Mouse (Mus musculus) left cerebral cortex, adult 8-10 months (tissue): ENCODE data around the gene Pdxk. TPM values are rescaled to one million over a fixed set of nuclear protein-coding genes. Genes with fewer than 3 reads are reported as not detected.
"Not testable (repeated sequence)": the region's sequence is repeated elsewhere in the genome, so short reads cannot be mapped to it uniquely, and the experiment has no call there.

Source experiments
- DNase-seq, 2 experiments: peaks; one replicate each; pipeline ENCODE4 v3.0.0; 2022; ENCODE audit warnings: low spot score in 2 of 2
- total RNA-seq, 4 experiments: library from RNA; stranded (reverse); gene quantifications; 2 replicates each; pipeline ENCODE4 v1.2.4; 2022

Gene Pdxk
- 100 to 1,000 TPM; 131 to 143 (median 137) TPM for total RNA-seq

- peak; percentile 92 to 98 for DNase-seq
These were observed at the start of gene Pdxk for GRCm38 (mm10) chr10:78464792-78465207. Gene Pdxk (minus strand): TSS chr10:78464975.

- no peak for DNase-seq
These were observed 38.4 kb upstream of the Pdxk start for GRCm38 (mm10) chr10:78502986-78503733.

GRCm38 (mm10) chr10:78487431-78488086 is 22.8 kb upstream of the Pdxk start:
- peak; percentile 57 to 65 for DNase-seq

GRCm38 (mm10) chr10:78486871-78487270 is 22.1 kb upstream of the Pdxk start:
- DNase-seq: no peak

- not testable (repeated sequence) for DNase-seq
These were observed 20.6 kb upstream of the Pdxk start for GRCm38 (mm10) chr10:78485369-78485768.

- no peak for DNase-seq
These were observed 17.2 kb upstream of the Pdxk start for GRCm38 (mm10) chr10:78481928-78482499.

GRCm38 (mm10) chr10:78480954-78481927 is 16.5 kb upstream of the Pdxk start:
- no peak for DNase-seq

- DNase-seq: no peak
These were observed 12.0 kb upstream of the Pdxk start for GRCm38 (mm10) chr10:78476821-78477220.

GRCm38 (mm10) chr10:78474759-78475158 is 10.0 kb upstream of the Pdxk start:
- no peak for DNase-seq

- no peak for DNase-seq
These were observed 8.7 kb upstream of the Pdxk start for GRCm38 (mm10) chr10:78473434-78473833.

- no peak for DNase-seq
These were observed 7.3 kb upstream of the Pdxk start for GRCm38 (mm10) chr10:78472046-78472445.

GRCm38 (mm10) chr10:78470582-78471313 is 6.0 kb upstream of the Pdxk start:
- DNase-seq: peak in 1 of 2 experiments; percentile 51

GRCm38 (mm10) chr10:78467761-78468310 is 3.1 kb upstream of the Pdxk start:
- DNase-seq: no peak

GRCm38 (mm10) chr10:78466647-78467046 is 1.9 kb upstream of the Pdxk start:
- DNase-seq: no peak

GRCm38 (mm10) chr10:78465472-78465871 is 697 bp upstream of the Pdxk start:
- no peak for DNase-seq

- no peak for DNase-seq
These were observed 479 bp downstream of the Pdxk start for GRCm38 (mm10) chr10:78464201-78464791.

GRCm38 (mm10) chr10:78463769-78464167 is 1.0 kb downstream of the Pdxk start:
- DNase-seq: no peak

- DNase-seq: no peak
These were observed 1.6 kb downstream of the Pdxk start for GRCm38 (mm10) chr10:78462945-78463768.

GRCm38 (mm10) chr10:78461767-78462166 is 3.0 kb downstream of the Pdxk start:
- no peak for DNase-seq
